Mouse (Mus musculus) layer of hippocampus, adult 18-20 months (tissue): ENCODE results near the gene H2-DMb1. TPM values are rescaled to one million over a fixed set of nuclear protein-coding genes. Genes with fewer than 3 reads are reported as not detected.
A peak's percentile ranks its signal among the peaks of the same experiment; 100 is the strongest.

Experiments used
- DNase-seq, 2 experiments: peaks; one replicate each; pipeline ENCODE4 v3.0.0; 2022; ENCODE audit warnings: low spot score in 2 of 2
- total RNA-seq, 2 experiments: library from RNA; stranded (reverse); gene quantifications; 2 replicates each; pipeline ENCODE4 v1.2.3; 2021

H2-DMb1 gene
- total RNA-seq, 2 experiments from 2014 or later = 3.2 to 3.8 TPM

GRCm38 (mm10) chr17:34122188-34122984, 30.5 kb upstream of the H2-DMb1 start, which contains the start of gene Brd2:
Gene Brd2, minus strand, starts transcription at chr17:34122634.
- peak; percentile 95 to 98 for DNase-seq

GRCm38 (mm10) chr17:34123111-34123510, 29.8 kb upstream of the H2-DMb1 start:
- no peak for DNase-seq

GRCm38 (mm10) chr17:34123518-34123917, 29.4 kb upstream of the H2-DMb1 start:
- no peak for DNase-seq

GRCm38 (mm10) chr17:34124649-34125048, 28.2 kb upstream of the H2-DMb1 start:
- no peak for DNase-seq

GRCm38 (mm10) chr17:34126826-34127420, 25.9 kb upstream of the H2-DMb1 start:
- no peak for DNase-seq

GRCm38 (mm10) chr17:34127475-34127874, 25.4 kb upstream of the H2-DMb1 start:
- DNase-seq = peak; percentile 61 to 70

GRCm38 (mm10) chr17:34128264-34128937, 24.5 kb upstream of the H2-DMb1 start:
- peak in 1 of 2 experiments; percentile 80 for DNase-seq

GRCm38 (mm10) chr17:34128944-34129791, 23.7 kb upstream of the H2-DMb1 start:
- DNase-seq = no peak

- DNase-seq = no peak
Observed at GRCm38 (mm10) chr17:34130073-34130947, 22.6 kb upstream of the H2-DMb1 start.

- no peak for DNase-seq
Observed at GRCm38 (mm10) chr17:34131911-34132310, 21.0 kb upstream of the H2-DMb1 start.

GRCm38 (mm10) chr17:34133289-34133688, 19.6 kb upstream of the H2-DMb1 start:
- no peak for DNase-seq

- no peak for DNase-seq
Observed at GRCm38 (mm10) chr17:34134451-34134850, 18.4 kb upstream of the H2-DMb1 start.

GRCm38 (mm10) chr17:34135297-34136224, 17.3 kb upstream of the H2-DMb1 start:
- DNase-seq = peak; percentile 94 to 99

- DNase-seq = no peak
Observed at GRCm38 (mm10) chr17:34137601-34138000, 15.3 kb upstream of the H2-DMb1 start.

- DNase-seq = no peak
Observed at GRCm38 (mm10) chr17:34138655-34139054, 14.2 kb upstream of the H2-DMb1 start.

GRCm38 (mm10) chr17:34139416-34139815, 13.5 kb upstream of the H2-DMb1 start:
- DNase-seq = no peak

GRCm38 (mm10) chr17:34140240-34140639, 12.6 kb upstream of the H2-DMb1 start:
- DNase-seq = no peak

- DNase-seq = peak in 1 of 2 experiments; percentile 73
Observed at GRCm38 (mm10) chr17:34141448-34141847, 11.4 kb upstream of the H2-DMb1 start.

GRCm38 (mm10) chr17:34142456-34143010, 10.3 kb upstream of the H2-DMb1 start:
- DNase-seq = no peak
